Mouse (Mus musculus) Patski (cell line): ENCODE results near the gene 6430531B16Rik. TPM values are rescaled to one million over a fixed set of nuclear protein-coding genes. Genes with fewer than 3 reads are reported as not detected.

Source experiments
- ATAC-seq: fragments of 100-300 bp; one replicate; pipeline ENCODE4 v1.8.0; 2021
- CTCF ChIA-PET: fragments of 350-600 bp; sonication (Branson Sonifier 250); formaldehyde crosslinking; loops from one replicate; lab custom pipeline; 2022; ENCODE audit warnings: inconsistent platforms; lab: Charles Lee
- POLR2A ChIA-PET: fragments of 350-600 bp; sonication (Branson Sonifier 250); formaldehyde crosslinking; loops from one replicate; lab custom pipeline; 2022; ENCODE audit warnings: antibody characterized with exemption, inconsistent platforms; lab: Charles Lee
- DNase-seq: peaks from one replicate; pipeline ENCODE4 v3.0.0-alpha.2; 2011; ENCODE audit warnings: low read depth, low spot score
- H3K27me3 ChIP-seq: fragments of 371-371 bp; one replicate; pipeline ENCODE4 v1.5.1; 2021
- CTCF ChIP-seq: fragments of 100-300 bp; IDR thresholded peaks from one replicate; pipeline ENCODE4 v1.5.1; 2021
- in situ Hi-C: fragments of 300-500 bp; cut with MboI; formaldehyde crosslinking; loops from 3 replicates; pipeline ENCODE4 v1.11.1; 2018; ENCODE audit warnings: low pct_unique_long_range_greater_than_20kb, mixed read lengths
- polyA plus RNA-seq: library from polyadenylated mRNA; unstranded; gene quantifications from one replicate; pipeline ENCODE4 v1.2.3, GENCODE M21; 2021

Gene 6430531B16Rik
- polyA plus RNA-seq, 1 experiment from 2014 or later = 0.18 TPM

GRCm38 (mm10) chr7:139993532-139993931 lies 15.0 kb upstream of the 6430531B16Rik start:
- no peak for TF ChIP-seq CTCF
- ChIA-PET POLR2A (no interaction called here), CTCF (interaction anchor here (0.8 to 7.4 kb wide), 9 partner anchors 7 to 309 kb away, joined by 3 to 113 read pairs (median 5); partner anchors contain the start of gene 6430531B16Rik)
- H3K27me3 ChIP-seq = no peaks in the 10 kb centered on the region
- peak; percentile 36 for ATAC-seq
- DNase-seq = no peak
- in situ Hi-C loops = loop anchor here (10.0 kb wide), 1 partner anchor 89 kb away; no protein-coding TSS in a partner anchor

GRCm38 (mm10) chr7:139992406-139992805 lies 13.9 kb upstream of the 6430531B16Rik start, which contains the start of gene Adam8:
Adam8 (minus strand) TSS chr7:139992562.
- in situ Hi-C loops = loop anchor here (10.0 kb wide), 1 partner anchor 88 kb away; no protein-coding TSS in a partner anchor
- no peak for TF ChIP-seq CTCF
- POLR2A ChIA-PET = interaction anchor here (0.5 kb wide), 1 partner anchor 125 kb away, joined by 3 read pairs; no protein-coding TSS in a partner anchor
- ATAC-seq = no peak
- CTCF ChIA-PET = interaction anchor here (0.8 to 7.4 kb wide), 4 partner anchors 10 to 21 kb away, joined by 3 to 113 read pairs (median 4); no protein-coding TSS in a partner anchor
- no peaks in the 10 kb centered on the region for H3K27me3 ChIP-seq
- no peak for DNase-seq

GRCm38 (mm10) chr7:139990864-139991394 lies 12.4 kb upstream of the 6430531B16Rik start:
- H3K27me3 ChIP-seq = no peaks in the 10 kb centered on the region
- TF ChIP-seq CTCF = no peak
- ATAC-seq = no peak
- in situ Hi-C loops = loop anchor here (10.0 kb wide), 1 partner anchor 86 kb away; no protein-coding TSS in a partner anchor
- DNase-seq = no peak
- ChIA-PET POLR2A (interaction anchor here (0.6 kb wide), 1 partner anchor 324 kb away, joined by 15 read pairs; no protein-coding TSS in a partner anchor), CTCF (interaction anchor here (7.4 kb wide), 1 partner anchor 20 kb away, joined by 113 read pairs; no protein-coding TSS in a partner anchor)

- ChIA-PET POLR2A (no interaction called here), CTCF (interaction anchor here (4.2 kb wide), 1 partner anchor 7 kb away, joined by 17 read pairs; no protein-coding TSS in a partner anchor)
- ATAC-seq = no peak
- H3K27me3 ChIP-seq = no peaks in the 10 kb centered on the region
- in situ Hi-C loops = no loop called here
- no peak for TF ChIP-seq CTCF
- no peak for DNase-seq
Measured at GRCm38 (mm10) chr7:139988272-139988671, 9.7 kb upstream of the 6430531B16Rik start.

GRCm38 (mm10) chr7:139984505-139984904 lies 6.0 kb upstream of the 6430531B16Rik start:
- POLR2A ChIA-PET = interaction anchor here (0.6 kb wide), 1 partner anchor 34 kb away, joined by 5 read pairs; no protein-coding TSS in a partner anchor
- ATAC-seq (no peak), DNase-seq (no peak)

GRCm38 (mm10) chr7:139982058-139982457 lies 3.5 kb upstream of the 6430531B16Rik start:
- ChIA-PET POLR2A (interaction anchor here (0.5 to 0.7 kb wide), 2 partner anchors 13 to 360 kb away, joined by 3 read pairs; no protein-coding TSS in a partner anchor), CTCF (interaction anchor here (1.4 to 1.5 kb wide), 2 partner anchors 11 to 13 kb away, joined by 4 to 5 read pairs; partner anchors contain the start of gene Adam8)
- in situ Hi-C loops = no loop called here
- no peak for DNase-seq
- ATAC-seq = no peak
- TF ChIP-seq CTCF = no peak
- H3K27me3 ChIP-seq = no peaks in the 10 kb centered on the region

More at GRCm38 (mm10) chr7:139984505-139984904, 6.0 kb upstream of the 6430531B16Rik start:
- in situ Hi-C loops = no loop called here
- H3K27me3 ChIP-seq = no peaks in the 10 kb centered on the region
- TF ChIP-seq CTCF = no peak
- CTCF ChIA-PET = interaction anchor here (1.5 to 4.2 kb wide), 2 partner anchors 11 to 13 kb away, joined by 4 to 17 read pairs; no protein-coding TSS in a partner anchor

GRCm38 (mm10) chr7:139980778-139981177 lies 2.2 kb upstream of the 6430531B16Rik start:
- ATAC-seq (no peak), DNase-seq (no peak)
- ChIA-PET POLR2A (interaction anchor here (0.6 kb wide), 1 partner anchor 28 kb away, joined by 3 read pairs; no protein-coding TSS in a partner anchor), CTCF (no interaction called here)
- no peak for TF ChIP-seq CTCF
- H3K27me3 ChIP-seq = no peaks in the 10 kb centered on the region
- in situ Hi-C loops = no loop called here

GRCm38 (mm10) chr7:139979011-139979719 lies 610 bp upstream of the 6430531B16Rik start:
- DNase-seq (no peak), ATAC-seq (no peak)
- no peak for TF ChIP-seq CTCF
- POLR2A ChIA-PET = no interaction called here
- in situ Hi-C loops = no loop called here
- CTCF ChIA-PET = interaction anchor here (0.7 to 1.7 kb wide), 3 partner anchors 10 to 15 kb away, joined by 3 to 7 read pairs (median 4); no protein-coding TSS in a partner anchor
- no peaks in the 10 kb centered on the region for H3K27me3 ChIP-seq

GRCm38 (mm10) chr7:139975471-139975870 lies 3.1 kb downstream of the 6430531B16Rik start:
- no peak for TF ChIP-seq CTCF
- DNase-seq (no peak), ATAC-seq (no peak)
- H3K27me3 ChIP-seq = no peaks in the 10 kb centered on the region
- in situ Hi-C loops = no loop called here
- ChIA-PET POLR2A (no interaction called here), CTCF (interaction anchor here (2.1 to 8.7 kb wide), 3 partner anchors 11 to 19 kb away, joined by 6 to 113 read pairs (median 14); partner anchors contain the start of gene Adam8)

- H3K27me3 ChIP-seq = no peaks in the 10 kb centered on the region
- ATAC-seq (no peak), DNase-seq (no peak)
- CTCF ChIA-PET = interaction anchor here (8.7 kb wide), 1 partner anchor 19 kb away, joined by 113 read pairs; the partner anchor contains the start of gene Adam8
- TF ChIP-seq CTCF = no peak
- POLR2A ChIA-PET = no interaction called here
- in situ Hi-C loops = no loop called here
Measured at GRCm38 (mm10) chr7:139974307-139974706, 4.2 kb downstream of the 6430531B16Rik start.
